Mouse (Mus musculus): ENCODE results near the gene Nop2. TPM values are rescaled to one million over a fixed set of nuclear protein-coding genes. Genes with fewer than 3 reads are reported as not detected.
"Not testable (repeated sequence)": the region's sequence is repeated elsewhere in the genome, so short reads cannot be mapped to it uniquely, and the experiment has no call there.

Nop2 gene
- polyA plus RNA-seq, 1 experiment from 2014 or later = 72.1 TPM

- H3K27me3 ChIP-seq (replicated peaks; ENCODE audit: control insufficient read depth, insufficient read depth, low read length) = no peaks in the 10 kb centered on the region
- peaks cover 19% of the 10 kb centered on the region for H3K4me1 ChIP-seq (replicated peaks; ENCODE audit: control insufficient read depth, insufficient read depth, low read length)
- WGBS = 42% methylated on average over 10 of the region's 10 CpGs
- H3K4me2 ChIP-seq (ENCODE audit: low read length) = no peak overlapping the region
- DNase-seq (ENCODE audit: low spot score) (no peak), ATAC-seq (replicated peaks; ENCODE audit: low FRiP score, low TSS enrichment, low read depth) (no peak)
- H3K9ac ChIP-seq (ENCODE audit: low read length) = no peak overlapping the region
- no peaks in the 10 kb centered on the region for H3K9me3 ChIP-seq (ENCODE audit: control insufficient read depth, low read length)
- peak overlapping the region; percentile 45; the same call in 1 of the 2 replicates for H3K27ac ChIP-seq (ENCODE audit: low read depth)
- peaks cover 54% of the 10 kb centered on the region for H3K36me3 ChIP-seq (ENCODE audit: control insufficient read depth, insufficient read depth, low read length)
- H3K4me3 ChIP-seq (ENCODE audit: low read depth, low read length) = no peak overlapping the region
These were observed 28.8 kb downstream of the Nop2 start for GRCm38 (mm10) chr6:125160558-125160853.

- Histone ChIP-seq H3K4me2 (ENCODE audit: low read length) (no peak overlapping the region), H3K36me3 (ENCODE audit: control insufficient read depth, insufficient read depth, low read length) (peaks cover 54% of the 10 kb centered on the region), H3K9ac (ENCODE audit: low read length) (no peak overlapping the region), H3K4me1 (replicated peaks; ENCODE audit: control insufficient read depth, insufficient read depth, low read length) (peaks cover 19% of the 10 kb centered on the region), H3K27me3 (replicated peaks; ENCODE audit: control insufficient read depth, insufficient read depth, low read length) (no peaks in the 10 kb centered on the region), H3K27ac (ENCODE audit: low read depth) (peak overlapping the region; percentile 45; the same call in 1 of the 2 replicates), H3K4me3 (ENCODE audit: low read depth, low read length) (no peak overlapping the region), H3K9me3 (ENCODE audit: control insufficient read depth, low read length) (no peaks in the 10 kb centered on the region)
- peak; percentile 10; the same call in 1 of the 2 replicates for ATAC-seq (replicated peaks; ENCODE audit: low FRiP score, low TSS enrichment, low read depth)
- 16% methylated on average over 22 of the region's 22 CpGs for WGBS
- peak; percentile 81 for DNase-seq (ENCODE audit: low spot score)
These were observed 29.4 kb downstream of the Nop2 start for GRCm38 (mm10) chr6:125160854-125161760.

GRCm38 (mm10) chr6:125161971-125162370, 30.3 kb downstream of the Nop2 start:
- not testable (repeated sequence) for ATAC-seq (replicated peaks; ENCODE audit: low FRiP score, low TSS enrichment, low read depth)
- WGBS = 16% methylated on average over 3 of the region's 5 CpGs

GRCm38 (mm10) chr6:125162615-125163305, 31.1 kb downstream of the Nop2 start:
- ATAC-seq (replicated peaks; ENCODE audit: low FRiP score, low TSS enrichment, low read depth); H3K27me3 ChIP-seq (replicated peaks; ENCODE audit: control insufficient read depth, insufficient read depth, low read length); H3K27ac ChIP-seq (ENCODE audit: low read depth); H3K9ac ChIP-seq (ENCODE audit: low read length); DNase-seq (ENCODE audit: low spot score); H3K9me3 ChIP-seq (ENCODE audit: control insufficient read depth, low read length): not testable (repeated sequence)
- WGBS = 76% methylated on average over 11 of the region's 16 CpGs
- H3K4me1 ChIP-seq (replicated peaks; ENCODE audit: control insufficient read depth, insufficient read depth, low read length) = peaks cover 31% of the 10 kb centered on the region
- H3K4me3 ChIP-seq (ENCODE audit: low read depth, low read length) = peak overlapping the region; percentile 1; the same call in 1 of the 2 replicates
- H3K36me3 ChIP-seq (ENCODE audit: control insufficient read depth, insufficient read depth, low read length) = peaks cover 60% of the 10 kb centered on the region
- H3K4me2 ChIP-seq (ENCODE audit: low read length) = peak overlapping the region; percentile 15; the same call in 1 of the 2 replicates

More at GRCm38 (mm10) chr6:125161971-125162370, 30.3 kb downstream of the Nop2 start:
- not testable (repeated sequence) for H3K4me2 ChIP-seq (ENCODE audit: low read length); H3K27ac ChIP-seq (ENCODE audit: low read depth); H3K4me3 ChIP-seq (ENCODE audit: low read depth, low read length); H3K9me3 ChIP-seq (ENCODE audit: control insufficient read depth, low read length); H3K27me3 ChIP-seq (replicated peaks; ENCODE audit: control insufficient read depth, insufficient read depth, low read length); H3K9ac ChIP-seq (ENCODE audit: low read length)
- peaks cover 24% of the 10 kb centered on the region for H3K4me1 ChIP-seq (replicated peaks; ENCODE audit: control insufficient read depth, insufficient read depth, low read length)
- peaks cover 54% of the 10 kb centered on the region for H3K36me3 ChIP-seq (ENCODE audit: control insufficient read depth, insufficient read depth, low read length)
- DNase-seq (ENCODE audit: low spot score) = peak; percentile 84

GRCm38 (mm10) chr6:125163801-125164657, 32.3 kb downstream of the Nop2 start:
- Histone ChIP-seq H3K4me1 (replicated peaks; ENCODE audit: control insufficient read depth, insufficient read depth, low read length) (peaks cover 31% of the 10 kb centered on the region), H3K36me3 (ENCODE audit: control insufficient read depth, insufficient read depth, low read length) (peaks cover 63% of the 10 kb centered on the region), H3K9me3 (ENCODE audit: control insufficient read depth, low read length) (no peaks in the 10 kb centered on the region), H3K4me3 (ENCODE audit: low read depth, low read length) (peak overlapping the region; percentile 68), H3K27ac (ENCODE audit: low read depth) (peak overlapping the region; percentile 92; the same call in 1 of the 2 replicates), H3K9ac (ENCODE audit: low read length) (peak overlapping the region; percentile 98), H3K27me3 (replicated peaks; ENCODE audit: control insufficient read depth, insufficient read depth, low read length) (no peaks in the 10 kb centered on the region), H3K4me2 (ENCODE audit: low read length) (peak overlapping the region; percentile 74)
- ATAC-seq (replicated peaks; ENCODE audit: low FRiP score, low TSS enrichment, low read depth) (no peak), DNase-seq (ENCODE audit: low spot score) (peak; percentile 63)
- whole genome bisulfite sequencing = 4% methylated on average over 20 of the region's 20 CpGs

- Histone ChIP-seq H3K4me1 (replicated peaks; ENCODE audit: control insufficient read depth, insufficient read depth, low read length) (peaks cover 31% of the 10 kb centered on the region), H3K36me3 (ENCODE audit: control insufficient read depth, insufficient read depth, low read length) (peaks cover 63% of the 10 kb centered on the region), H3K27ac (ENCODE audit: low read depth) (peak overlapping the region; percentile 92), H3K4me3 (ENCODE audit: low read depth, low read length) (peak overlapping the region; percentile 68), H3K4me2 (ENCODE audit: low read length) (peak overlapping the region; percentile 74), H3K9ac (ENCODE audit: low read length) (peak overlapping the region; percentile 98), H3K9me3 (ENCODE audit: control insufficient read depth, low read length) (no peaks in the 10 kb centered on the region), H3K27me3 (replicated peaks; ENCODE audit: control insufficient read depth, insufficient read depth, low read length) (no peaks in the 10 kb centered on the region)
- under 1% methylated on average over 39 of the region's 39 CpGs for WGBS
- DNase-seq (ENCODE audit: low spot score) = peak; percentile 85
- ATAC-seq (replicated peaks; ENCODE audit: low FRiP score, low TSS enrichment, low read depth) = peak; percentile 17
These were observed 33.1 kb downstream of the Nop2 start for GRCm38 (mm10) chr6:125164672-125165327.

GRCm38 (mm10) chr6:125165328-125165891, 33.7 kb downstream of the Nop2 start:
- H3K9me3 ChIP-seq (ENCODE audit: control insufficient read depth, low read length) = no peaks in the 10 kb centered on the region
- H3K36me3 ChIP-seq (ENCODE audit: control insufficient read depth, insufficient read depth, low read length) = peaks cover 63% of the 10 kb centered on the region
- H3K9ac ChIP-seq (ENCODE audit: low read length) = peak overlapping the region; percentile 98
- H3K27me3 ChIP-seq (replicated peaks; ENCODE audit: control insufficient read depth, insufficient read depth, low read length) = no peaks in the 10 kb centered on the region
- H3K4me1 ChIP-seq (replicated peaks; ENCODE audit: control insufficient read depth, insufficient read depth, low read length) = peaks cover 31% of the 10 kb centered on the region
- H3K27ac ChIP-seq (ENCODE audit: low read depth) = peak overlapping the region; percentile 95
- peak; percentile 100 for DNase-seq (ENCODE audit: low spot score)
- peak overlapping the region; percentile 68 for H3K4me3 ChIP-seq (ENCODE audit: low read depth, low read length)
- under 1% methylated on average over 36 of the region's 36 CpGs for WGBS
- ATAC-seq (replicated peaks; ENCODE audit: low FRiP score, low TSS enrichment, low read depth) = peak; percentile 88
- H3K4me2 ChIP-seq (ENCODE audit: low read length) = peak overlapping the region; percentile 74
